Mouse (Mus musculus) spleen, adult 2 months (tissue): ENCODE results near the gene Adgrg6. TPM values are rescaled to one million over a fixed set of nuclear protein-coding genes. Genes with fewer than 3 reads are reported as not detected.

ENCODE experiments used
- DNase-seq, 2 experiments: peaks; one replicate each; pipeline versions ENCODE4 v3.0.0 to v3.0.0-alpha.2; 2012 to 2021; ENCODE audit warnings: low spot score in 2 of 2, low read depth in 1 of 2
- H3K27ac ChIP-seq: fragments of 200-500 bp; 2 replicates; pipeline ENCODE4 v1.5.1; 2012; ENCODE audit warnings: low read length, inconsistent platforms; ENCODE audit not compliant: insufficient read depth
- H3K27me3 ChIP-seq: fragments of 200-500 bp; 2 replicates; pipeline ENCODE4 v1.6.1; 2012; ENCODE audit warnings: mild to moderate bottlenecking, moderate library complexity, low read length, inconsistent platforms; ENCODE audit not compliant: control insufficient read depth, insufficient read depth
- H3K36me3 ChIP-seq: fragments of 200-500 bp; 2 replicates; pipeline ENCODE4 v1.6.1; 2012; ENCODE audit warnings: mild to moderate bottlenecking, low read length, inconsistent platforms; ENCODE audit not compliant: control insufficient read depth, insufficient read depth
- H3K4me1 ChIP-seq: fragments of 200-500 bp; 2 replicates; pipeline ENCODE4 v1.6.1; 2011; ENCODE audit warnings: inconsistent platforms; ENCODE audit not compliant: control insufficient read depth, insufficient read depth, insufficient read length
- H3K4me3 ChIP-seq: fragments of 200-500 bp; 2 replicates; pipeline ENCODE4 v1.5.1; 2011; ENCODE audit warnings: mild to moderate bottlenecking, inconsistent platforms; ENCODE audit not compliant: insufficient read depth, insufficient read length; ENCODE audit errors: extremely low read depth
- CTCF ChIP-seq: fragments of 200-500 bp; IDR thresholded peaks from 2 replicates; pipeline ENCODE4 v1.5.1; 2011; ENCODE audit warnings: mild to moderate bottlenecking, inconsistent platforms; ENCODE audit not compliant: insufficient read depth, insufficient read length, insufficient replicate concordance; ENCODE audit errors: extremely low read depth
- POLR2A ChIP-seq: fragments of 200-500 bp; IDR thresholded peaks from 2 replicates; pipeline ENCODE4 v1.6.1; 2011; ENCODE audit warnings: low read depth, low read length, inconsistent platforms
- WGBS: fragments of 180-500 bp; shearing (Covaris S2); methylation state at CpG from one replicate; pipeline ENCODE4 v1.1.7; 2018; 5-methylcytosine and 5-hydroxymethylcytosine counted together
- polyA plus RNA-seq: library from polyadenylated mRNA; depleted of rRNA; stranded (reverse); fragments of >200 nt; gene quantifications from 2 replicates; pipeline ENCODE4 v1.2.3, GENCODE M21; 2012; rRNA removed

Gene Adgrg6
- 1.7 and 2.0 TPM in 2 replicates for polyA plus RNA-seq

GRCm38 (mm10) chr10:14544941-14545717, at the start of gene Adgrg6:
Gene Adgrg6, minus strand, starts transcription at chr10:14545659.
- Histone ChIP-seq H3K36me3 (no peaks in the 10 kb centered on the region), H3K4me3 (peak within 1 kb of the TSS; percentile 52), H3K27ac (peak within 1 kb of the TSS; percentile 43), H3K4me1 (no peaks in the 10 kb centered on the region; the same call in 1 of the 2 replicates), H3K27me3 (peaks cover 9% of the 10 kb centered on the region)
- 2% methylated on average over 79 of the region's 81 CpGs for WGBS
- peak in 1 of 2 experiments; percentile 4 for DNase-seq
- no peak for TF ChIP-seq CTCF
- no peak for TF ChIP-seq POLR2A

- TF ChIP-seq CTCF (no peak), POLR2A (no peak)
- 93% methylated on average over 1 of the region's 1 CpGs for whole genome bisulfite sequencing
Measured at GRCm38 (mm10) chr10:14592215-14592614, 46.8 kb upstream of the Adgrg6 start.

GRCm38 (mm10) chr10:14590816-14591215, 45.4 kb upstream of the Adgrg6 start:
- H3K27me3 ChIP-seq = no peaks in the 10 kb centered on the region
- 88% methylated on average over 2 of the region's 2 CpGs for WGBS
- no peak overlapping the region for H3K27ac ChIP-seq
- H3K36me3 ChIP-seq = no peaks in the 10 kb centered on the region
- DNase-seq = no peak
- no peaks in the 10 kb centered on the region for H3K4me1 ChIP-seq
- no peak overlapping the region for H3K4me3 ChIP-seq
- TF ChIP-seq POLR2A = no peak
- no peak for TF ChIP-seq CTCF

More at GRCm38 (mm10) chr10:14592215-14592614, 46.8 kb upstream of the Adgrg6 start:
- Histone ChIP-seq H3K27ac (no peak overlapping the region), H3K27me3 (no peaks in the 10 kb centered on the region), H3K4me1 (no peaks in the 10 kb centered on the region), H3K4me3 (no peak overlapping the region), H3K36me3 (no peaks in the 10 kb centered on the region)
- no peak for DNase-seq

- H3K27me3 ChIP-seq = no peaks in the 10 kb centered on the region
- DNase-seq = no peak
- WGBS = 83% methylated on average over 6 of the region's 6 CpGs
- no peak overlapping the region for H3K4me3 ChIP-seq
- TF ChIP-seq CTCF = no peak
- no peak for TF ChIP-seq POLR2A
- H3K36me3 ChIP-seq = no peaks in the 10 kb centered on the region
- H3K27ac ChIP-seq = no peak overlapping the region
- no peaks in the 10 kb centered on the region for H3K4me1 ChIP-seq
Measured at GRCm38 (mm10) chr10:14589667-14590066, 44.2 kb upstream of the Adgrg6 start.

GRCm38 (mm10) chr10:14583496-14583895, 38.0 kb upstream of the Adgrg6 start:
- H3K4me1 ChIP-seq = no peaks in the 10 kb centered on the region
- no peak overlapping the region for H3K4me3 ChIP-seq
- TF ChIP-seq CTCF (no peak), POLR2A (no peak)
- 100% methylated on average over 1 of the region's 1 CpGs for WGBS
- no peak for DNase-seq
- no peaks in the 10 kb centered on the region for H3K27me3 ChIP-seq
- H3K36me3 ChIP-seq = no peaks in the 10 kb centered on the region
- no peak overlapping the region for H3K27ac ChIP-seq

- H3K27me3 ChIP-seq = no peaks in the 10 kb centered on the region
- H3K4me1 ChIP-seq = no peaks in the 10 kb centered on the region
- no peak overlapping the region for H3K27ac ChIP-seq
- H3K36me3 ChIP-seq = no peaks in the 10 kb centered on the region
- H3K4me3 ChIP-seq = no peak overlapping the region
- no peak for TF ChIP-seq CTCF
- TF ChIP-seq POLR2A = no peak
- 86% methylated on average over 4 of the region's 4 CpGs for whole genome bisulfite sequencing
- DNase-seq = no peak
Measured at GRCm38 (mm10) chr10:14574255-14574654, 28.8 kb upstream of the Adgrg6 start.

- H3K4me1 ChIP-seq = no peaks in the 10 kb centered on the region
- no peak overlapping the region for H3K27ac ChIP-seq
- H3K27me3 ChIP-seq = no peaks in the 10 kb centered on the region
- DNase-seq = no peak
- TF ChIP-seq CTCF (no peak), POLR2A (no peak)
- H3K36me3 ChIP-seq = no peaks in the 10 kb centered on the region
- H3K4me3 ChIP-seq = no peak overlapping the region
Measured at GRCm38 (mm10) chr10:14571143-14571542, 25.7 kb upstream of the Adgrg6 start.
